Mouse (Mus musculus): ENCODE results near the gene Usp18.

DNA sequence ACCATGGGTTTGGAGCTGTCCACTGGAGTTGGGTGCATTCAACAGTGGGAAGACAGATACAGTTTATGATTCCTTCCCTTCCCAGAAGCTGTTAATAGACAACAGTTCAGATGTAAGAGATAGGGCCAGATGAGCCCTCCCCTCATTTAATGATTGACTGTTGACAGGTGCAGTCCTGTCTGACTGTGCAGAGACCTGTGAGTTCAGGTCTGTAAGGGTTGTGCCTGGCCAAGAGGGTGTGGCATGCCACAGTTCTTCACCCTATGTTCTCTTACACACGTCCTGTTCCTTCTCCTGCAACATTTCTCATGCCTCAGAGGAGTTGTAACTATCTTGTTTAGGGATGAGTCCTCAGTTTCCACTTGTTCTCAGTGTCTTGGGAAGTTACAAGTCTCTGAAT is 13.1 kb upstream of the Usp18 start:
- no peak for TF ChIP-seq CTCF (IDR thresholded peaks at IDR 0.05; ENCODE audit: borderline replicate concordance, insufficient read depth, low read depth, low read length)
- no peak for TF ChIP-seq POLR2A (IDR thresholded peaks at IDR 0.05; ENCODE audit: borderline replicate concordance, insufficient read depth, low read length)
